Mouse (Mus musculus) forebrain, embryonic 14.5 days (tissue): Measurements from ENCODE around the gene Cdc42ep5. TPM values are rescaled to one million over a fixed set of nuclear protein-coding genes. Genes with fewer than 3 reads are reported as not detected.

ENCODE experiments used
- ATAC-seq: fragments of 200-750 bp; cut with Nextera tagmentation; 2 replicates; pipeline ENCODE4 v1.8.0; 2017; ENCODE audit warnings: mild to moderate bottlenecking, moderate library complexity
- DNase-seq: peaks from one replicate; pipeline ENCODE4 v3.0.0-alpha.2; 2015; ENCODE audit warnings: low spot score
- H3K27ac ChIP-seq: fragments of 300-500 bp; sonication (generic); 2 replicates; pipeline ENCODE4 v1.5.1; 2014; ENCODE audit warnings: low read depth, mild to moderate bottlenecking, control low read depth, low read length, moderate library complexity
- H3K27me3 ChIP-seq: fragments of 300-500 bp; sonication (generic); replicated peaks from 2 replicates; pipeline ENCODE4 v1.6.1; 2014; ENCODE audit warnings: low read length, control low read depth, mixed read lengths; ENCODE audit not compliant: control insufficient read depth, insufficient read depth
- H3K36me3 ChIP-seq: fragments of 300-500 bp; sonication (generic); 2 replicates; pipeline ENCODE4 v1.6.1; 2014; ENCODE audit warnings: low read length, control low read depth; ENCODE audit not compliant: control insufficient read depth, insufficient read depth
- H3K4me1 ChIP-seq: fragments of 300-500 bp; sonication (generic); 2 replicates; pipeline ENCODE4 v1.6.1; 2014; ENCODE audit warnings: antibody characterized with exemption, low read length, control low read depth; ENCODE audit not compliant: control insufficient read depth, insufficient read depth
- H3K4me2 ChIP-seq: fragments of 300-500 bp; sonication (generic); 2 replicates; pipeline ENCODE4 v1.6.1; 2014; ENCODE audit warnings: mild to moderate bottlenecking, control low read depth, low read length
- H3K4me3 ChIP-seq: fragments of 300-500 bp; sonication (generic); 2 replicates; pipeline ENCODE4 v1.5.1; 2014; ENCODE audit warnings: low read depth, low read length, control low read depth
- H3K9ac ChIP-seq: fragments of 300-500 bp; sonication (generic); 2 replicates; pipeline ENCODE4 v1.6.1; 2014; ENCODE audit warnings: mild to moderate bottlenecking, low read length, control low read depth, moderate library complexity
- H3K9me3 ChIP-seq: fragments of 300-500 bp; sonication (generic); replicated peaks from 2 replicates; pipeline ENCODE4 v1.6.1; 2016; ENCODE audit warnings: low read length, control low read depth, mixed read lengths; ENCODE audit not compliant: control insufficient read depth
- WGBS: fragments of 180-500 bp; shearing (Covaris S2); extraction: QIAGEN DNeasy Blood & Tissue Kit; methylation state at CpG from one replicate; pipeline ENCODE4 v1.1.7; 2014; 5-methylcytosine and 5-hydroxymethylcytosine counted together
- polyA plus RNA-seq: library from polyadenylated mRNA; unstranded; fragments of >200 nt; fragmentation: Nextera tagmentation; extraction: Ambion mirVana; gene quantifications from 2 replicates; pipeline ENCODE4 v1.2.1, GENCODE M21; 2014

Gene Cdc42ep5
- polyA plus RNA-seq, 1 experiment from 2014 or later: 5.9 TPM

DNA sequence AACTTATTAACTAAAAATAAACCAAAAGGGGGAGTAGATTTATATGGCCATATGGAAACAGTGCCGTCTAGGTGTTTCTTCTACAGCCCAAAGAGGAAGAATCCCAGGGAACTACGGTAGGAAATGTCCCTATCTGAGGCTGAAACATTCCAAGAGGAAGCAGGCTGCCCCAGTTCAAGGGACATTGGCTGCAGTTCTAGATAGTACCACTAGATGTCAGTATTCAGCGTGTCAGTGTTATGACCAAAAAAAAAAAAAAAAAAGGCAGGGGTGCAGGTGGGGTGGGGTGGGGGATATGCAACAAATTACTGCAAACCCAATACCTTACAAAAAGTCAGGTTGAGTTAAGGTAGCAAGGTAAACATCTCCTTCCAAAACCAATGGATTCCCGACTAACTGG is 61.2 kb downstream of the Cdc42ep5 start:
- H3K27ac ChIP-seq: no peak overlapping the region
- no peak overlapping the region for H3K4me3 ChIP-seq
- DNase-seq (peak; percentile 79), ATAC-seq (0 out of 2 replicates have a peak, but pooled peaks have one; percentile 37)
- H3K36me3 ChIP-seq: no peaks in the 10 kb centered on the region
- no peaks in the 10 kb centered on the region for H3K9me3 ChIP-seq
- H3K27me3 ChIP-seq: no peaks in the 10 kb centered on the region
- no peak overlapping the region for H3K9ac ChIP-seq
- H3K4me1 ChIP-seq: no peaks in the 10 kb centered on the region
- no peak overlapping the region for H3K4me2 ChIP-seq
- 14% methylated on average over 4 of the region's 4 CpGs for WGBS

Other genes starting within 250 kb of the Cdc42ep5 start
- gene Lilra6, start 249.4 kb downstream of the Cdc42ep5 start, polyA plus RNA-seq: not detected in 2 replicates
- gene Lair1, start 101.7 kb downstream of the Cdc42ep5 start, polyA plus RNA-seq: 1.8 and 2.1 TPM in 2 replicates
- gene Ttyh1, start 45.5 kb downstream of the Cdc42ep5 start, polyA plus RNA-seq: 61.6 and 68.0 TPM in 2 replicates
- gene Leng8, start 27.8 kb downstream of the Cdc42ep5 start, polyA plus RNA-seq: 43.0 and 59.2 TPM in 2 replicates
- 3.1 and 3.9 TPM in 2 replicates for gene Leng9, start 14.5 kb downstream of the Cdc42ep5 start, polyA plus RNA-seq
- not detected in 2 replicates for gene Lilra5, start 72.9 kb upstream of the Cdc42ep5 start, polyA plus RNA-seq
- not detected in 2 replicates for gene Ncr1, start 172.9 kb upstream of the Cdc42ep5 start, polyA plus RNA-seq
- not detected in 2 replicates for gene Gp6, start 232.9 kb upstream of the Cdc42ep5 start, polyA plus RNA-seq